Mouse (Mus musculus): ENCODE results near the gene Atp6v1b1.

Atp6v1b1 gene

GRCm38 (mm10) chr6:83742761-83743160, at the start of gene Atp6v1b1:
Gene Atp6v1b1 (plus strand): TSS chr6:83742990.
- in situ Hi-C loops (cut with MboI, MseI): loop anchor here in 1 of 2 experiments (5.0 kb wide), 1 partner anchor 55 kb away; no protein-coding TSS in a partner anchor

- in situ Hi-C loops (cut with MboI, MseI): loop anchor here in 1 of 2 experiments (5.0 kb wide), 1 partner anchor 53 kb away; no protein-coding TSS in a partner anchor
These were observed 49.0 kb upstream of the Atp6v1b1 start for GRCm38 (mm10) chr6:83693835-83694234.

- in situ Hi-C loops (cut with MboI, MseI): no loop called here
These were observed 47.1 kb upstream of the Atp6v1b1 start for GRCm38 (mm10) chr6:83695731-83696130.

- in situ Hi-C loops (cut with MboI, MseI): no loop called here
These were observed 46.1 kb upstream of the Atp6v1b1 start for GRCm38 (mm10) chr6:83696684-83697083.

- in situ Hi-C loops (cut with MboI, MseI): no loop called here
These were observed 44.9 kb upstream of the Atp6v1b1 start for GRCm38 (mm10) chr6:83697932-83698331.

GRCm38 (mm10) chr6:83699971-83700370, 42.8 kb upstream of the Atp6v1b1 start:
- in situ Hi-C loops (cut with MboI, MseI): no loop called here

GRCm38 (mm10) chr6:83701001-83701400, 41.8 kb upstream of the Atp6v1b1 start:
- in situ Hi-C loops (cut with MboI, MseI): no loop called here

- in situ Hi-C loops (cut with MboI, MseI): no loop called here
These were observed 40.4 kb upstream of the Atp6v1b1 start for GRCm38 (mm10) chr6:83702146-83702999.

- in situ Hi-C loops (cut with MboI, MseI): no loop called here
These were observed 39.6 kb upstream of the Atp6v1b1 start for GRCm38 (mm10) chr6:83703000-83703721.

- in situ Hi-C loops (cut with MboI, MseI): no loop called here
These were observed 39.1 kb upstream of the Atp6v1b1 start for GRCm38 (mm10) chr6:83703722-83704078.

GRCm38 (mm10) chr6:83704294-83704693, 38.5 kb upstream of the Atp6v1b1 start:
- in situ Hi-C loops (cut with MboI, MseI): no loop called here

GRCm38 (mm10) chr6:83704701-83705100, 38.1 kb upstream of the Atp6v1b1 start:
- in situ Hi-C loops (cut with MboI, MseI): no loop called here

GRCm38 (mm10) chr6:83707738-83708510, 34.9 kb upstream of the Atp6v1b1 start:
- in situ Hi-C loops (cut with MboI, MseI): no loop called here

GRCm38 (mm10) chr6:83710361-83711066, 32.3 kb upstream of the Atp6v1b1 start:
- in situ Hi-C loops (cut with MboI, MseI): no loop called here

- in situ Hi-C loops (cut with MboI, MseI): no loop called here
These were observed 31.6 kb upstream of the Atp6v1b1 start, which contains the start of gene Vax2 for GRCm38 (mm10) chr6:83711067-83711675. Gene Vax2 (plus strand): TSS chr6:83711264.

- in situ Hi-C loops (cut with MboI, MseI): no loop called here
These were observed 30.9 kb upstream of the Atp6v1b1 start for GRCm38 (mm10) chr6:83711725-83712475.

GRCm38 (mm10) chr6:83713271-83714136, 29.3 kb upstream of the Atp6v1b1 start:
- in situ Hi-C loops (cut with MboI, MseI): no loop called here

- in situ Hi-C loops (cut with MboI, MseI): no loop called here
These were observed 28.3 kb upstream of the Atp6v1b1 start for GRCm38 (mm10) chr6:83714221-83715123.

Measured in T-helper 17 cell (primary cell).